Mouse (Mus musculus): ENCODE results near the gene Slc6a18.

GRCm38 (mm10) chr13:73660163-73660695 lies 17.6 kb downstream of the Slc6a18 start:
- TF ChIP-seq TAL1 (IDR thresholded peaks at IDR 0.05; ENCODE audit: low read length) (no peak), GATA1 (IDR thresholded peaks at IDR 0.05; ENCODE audit: low read length) (no peak)

Measured in erythroblast, embryonic 14.5 days (primary cell).